Mouse (Mus musculus) T-cell, adult 66 days (primary cell): ENCODE results near the gene Acot4. TPM values are rescaled to one million over a fixed set of nuclear protein-coding genes. Genes with fewer than 3 reads are reported as not detected.

ENCODE experiments used
- total RNA-seq, 2 experiments: library from RNA; stranded (reverse); gene quantifications; 3 replicates in 1 of 2; 4 replicates in 1 of 2; pipeline ENCODE4 v1.2.4; 2023

The Acot4 gene
- total RNA-seq, result under 1 TPM in 1 of 2 experiments, not detected in 1; 0.15 TPM

GRCm38 (mm10) chr12:84038241-84038640 lies at the start of gene Acot4:
Gene Acot4 (plus strand): TSS chr12:84038379.

GRCm38 (mm10) chr12:84009171-84009965 lies 28.8 kb upstream of the Acot4 start, which contains the start of gene Acot1:
Gene Acot1 (plus strand): TSS chr12:84009490.

GRCm38 (mm10) chr12:84038691-84039111 lies 522 bp downstream of the Acot4 start, which contains the start of gene Gm49366:
Gene Gm49366 (plus strand): TSS chr12:84038935.

GRCm38 (mm10) chr12:84051937-84052474 lies 13.8 kb downstream of the Acot4 start, which contains the start of gene Acot3:
Gene Acot3 (plus strand): TSS chr12:84052144.

GRCm38 (mm10) chr12:84068986-84069385 lies 30.8 kb downstream of the Acot4 start, which contains the start of gene Acot5:
Gene Acot5 (plus strand): TSS chr12:84069325.

Other genes with a start within 250 kb of the Acot4 start
- 10 to 100 TPM; 58.5 to 62.4 TPM for gene Numb, start 116.4 kb upstream of the Acot4 start, total RNA-seq
- gene Riox1, start 87.8 kb upstream of the Acot4 start, total RNA-seq, result 10 to 100 TPM; 25.0 to 28.7 TPM
- gene Heatr4, start 53.5 kb upstream of the Acot4 start, total RNA-seq, result under 1 TPM in 1 of 2 experiments, not detected in 1; 0.30 TPM
- gene Acot2, start 50.5 kb upstream of the Acot4 start, total RNA-seq, result 10 to 100 TPM; 54.4 to 63.1 TPM
- gene Acot1, start 28.9 kb upstream of the Acot4 start, total RNA-seq, result 1 to 10 TPM; 1.9 to 5.7 TPM
- not detected for gene Gm49366, start 556 bp downstream of the Acot4 start, total RNA-seq
- gene Acot3, start 13.8 kb downstream of the Acot4 start, total RNA-seq, result not detected
- gene Acot5, start 30.9 kb downstream of the Acot4 start, total RNA-seq, result not detected
- 1 to 10 TPM; 3.1 to 3.6 TPM for gene Acot6, start 62.3 kb downstream of the Acot4 start, total RNA-seq
- gene Dnal1, start 76.0 kb downstream of the Acot4 start, total RNA-seq, result 1 to 10 TPM in 1 of 2 experiments, under 1 TPM in 1; 0.89 to 1.0 TPM
- gene Pnma1, start 110.1 kb downstream of the Acot4 start, total RNA-seq, result 1 to 10 TPM; 8.5 to 9.0 TPM
- 10 to 100 TPM; 90.8 to 95.5 TPM for gene Elmsan1, start 180.5 kb downstream of the Acot4 start, total RNA-seq
- gene Ptgr2, start 246.9 kb downstream of the Acot4 start, total RNA-seq, result 10 to 100 TPM; 17.4 to 19.6 TPM